ENCODE assay signal across 8 mouse cellular contexts in the genomic region with DNA sequence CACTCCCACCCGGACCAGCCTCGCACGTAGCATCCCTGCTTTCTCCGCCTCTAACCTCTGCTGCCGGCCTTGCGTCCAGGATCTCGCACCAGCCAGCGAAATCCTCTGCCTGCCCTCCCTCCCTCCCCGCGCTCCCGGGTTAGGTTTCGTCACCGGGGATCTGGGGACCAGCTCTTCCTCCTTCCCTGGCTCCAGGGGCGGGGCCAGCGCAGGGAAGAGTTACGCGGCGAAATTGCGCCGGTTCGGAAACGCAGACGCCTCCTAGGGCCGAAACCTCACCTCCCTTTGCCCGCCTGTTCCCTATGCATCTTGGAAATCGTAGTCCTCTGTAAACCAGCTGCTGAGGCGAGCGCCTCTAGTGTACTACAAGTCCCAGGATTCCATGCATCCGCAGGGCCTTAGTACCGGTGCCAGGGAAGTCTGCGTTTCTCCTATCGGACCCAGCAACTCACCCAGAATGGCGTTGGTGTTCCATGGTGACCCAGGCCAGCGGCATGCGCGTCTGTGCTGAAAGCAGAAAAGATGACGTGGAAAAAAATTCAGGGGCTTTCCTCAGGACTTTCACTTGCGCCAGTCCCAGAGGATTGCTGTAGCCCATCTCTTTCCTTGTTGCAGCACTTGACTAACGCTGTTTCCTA. TPM values are rescaled to one million over a fixed set of nuclear protein-coding genes. Genes with fewer than 3 reads are reported as not detected.
A peak's percentile ranks its signal among the peaks of the same experiment; 100 is the strongest.
DNase-seq lines count a peak whose midpoint lies in the region; ATAC-seq lines count a peak whose summit lies in the region.

Gene Eml6, minus strand, starts transcription at position 199 of the 638 bp plus-strand sequence.

- no peaks in the 10 kb centered on the region for H3K27me3 ChIP-seq in hindbrain, embryonic 15.5 days

- H3K9ac ChIP-seq in hindbrain, embryonic 15.5 days = peak within 1 kb of the TSS; percentile 80

- no peaks in the 10 kb centered on the region for H3K9me3 ChIP-seq in hindbrain, embryonic 15.5 days

- H3K4me2 ChIP-seq in hindbrain, embryonic 15.5 days = peak within 1 kb of the TSS; percentile 88

- peak within 1 kb of the TSS; percentile 78 for H3K4me3 ChIP-seq in hindbrain, embryonic 15.5 days

- ATAC-seq in hindbrain, embryonic 15.5 days (ENCODE audit: low FRiP score, low read depth) = peak; percentile 99

- H3K36me3 ChIP-seq in hindbrain, embryonic 15.5 days = no peaks in the 10 kb centered on the region

- under 1% methylated on average over 39 of the region's 39 CpGs for WGBS in hindbrain, embryonic 15.5 days

- peak; percentile 99 for DNase-seq in R1 (ENCODE audit: low read depth, low spot score)
- DNase-seq in cerebellum, postnatal 25 days = peak; percentile 96 to 98
- DNase-seq in gastrocnemius, adult 18-20 months (ENCODE audit: low spot score) = peak; percentile 96
- peak; percentile 95 to 97 for DNase-seq in layer of hippocampus, postnatal 36 days
- peak; percentile 98 for DNase-seq in lung, postnatal 25 days (ENCODE audit: low spot score)
- DNase-seq in retina, adult 2 months (ENCODE audit: low read depth, low spot score) = peak; percentile 96
- peak; percentile 36 to 52 for DNase-seq in thymus, postnatal 36 days

- peaks cover 19% of the 10 kb centered on the region for H3K4me1 ChIP-seq in hindbrain, embryonic 15.5 days (replicated peaks)

- H3K27ac ChIP-seq in hindbrain, embryonic 15.5 days (replicated peaks) = peak within 1 kb of the TSS; percentile 91

RNA-seq across cellular contexts. Expression of gene Eml6, which starts in this region (rescaled TPM):
- under 1 TPM; 0.62 to 0.91 TPM for total RNA-seq in gastrocnemius, adult 18-20 months (2021)
- polyA plus RNA-seq in hindbrain, embryonic 15.5 days (2015; fragmentation: Nextera tagmentation; extraction: Ambion mirVana) = 5.6 and 6.0 TPM in 2 replicates
- total RNA-seq in layer of hippocampus, postnatal 36 days (2021) = 10 to 100 TPM; 32.4 to 35.0 TPM

Comparison
In these comparisons a context has a peak if more than half of its experiments do, and no peak if none do; other contexts are left out.
1. Peak in every context shown above with its lines: DNase-seq, ATAC-seq, H3K4me3 ChIP-seq and H3K27ac ChIP-seq.
2. RNA of gene Eml6 (total RNA-seq): 32.4 to 35.0 TPM in layer of hippocampus, postnatal 36 days; 0.62 to 0.91 TPM in gastrocnemius, adult 18-20 months; every median in the first group is over 10 times any median in the second.
3. Peak in DNase-seq in gastrocnemius, adult 18-20 months; RNA of the gene not detected or under 1 TPM.
4. DNase-seq: peak in every context shown above with its lines; median percentile 99 in R1; 98 in lung, postnatal 25 days; 97 in cerebellum, postnatal 25 days; 96 in gastrocnemius, adult 18-20 months; 96 in layer of hippocampus, postnatal 36 days; 96 in retina, adult 2 months; 44 in thymus, postnatal 36 days.